Mouse (Mus musculus) 3T3-L1 (cell line): ENCODE results near the gene Adarb2.

Source experiments
- DNase-seq: peaks from one replicate; pipeline ENCODE4 v3.0.0-alpha.2; 2015; ENCODE audit warnings: low read depth, low spot score

Adarb2 gene

DNA sequence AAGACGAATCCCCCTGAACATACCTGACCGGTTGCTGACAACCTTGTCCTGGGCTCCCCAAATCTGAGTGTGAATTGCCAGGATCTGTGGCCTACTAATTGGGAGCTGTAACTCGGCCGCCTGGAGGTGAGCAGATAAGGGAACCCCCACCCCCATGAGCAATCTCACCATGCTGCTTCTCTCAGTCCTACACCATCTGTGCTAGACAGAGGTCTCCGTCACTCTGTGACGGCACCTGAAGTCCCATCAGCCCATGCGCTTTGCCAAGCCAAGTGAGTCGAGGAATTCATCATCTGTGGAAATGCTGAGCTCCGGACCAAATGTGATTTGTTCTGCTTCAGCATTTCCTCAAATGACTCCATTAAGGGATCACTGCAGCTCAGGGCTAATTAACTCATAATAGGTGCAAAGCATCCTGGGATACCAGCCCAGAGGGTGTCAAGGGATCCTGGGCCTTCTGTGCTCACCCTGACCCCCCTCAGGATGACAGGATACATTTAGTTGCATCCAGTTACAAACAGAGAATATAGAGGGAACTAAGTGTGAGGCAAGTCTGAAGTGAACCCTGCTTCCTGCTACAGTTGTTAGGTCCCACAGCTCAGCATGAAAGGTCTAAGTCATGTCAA, 462.1 kb downstream of the Adarb2 start:
- no peak for DNase-seq

DNA sequence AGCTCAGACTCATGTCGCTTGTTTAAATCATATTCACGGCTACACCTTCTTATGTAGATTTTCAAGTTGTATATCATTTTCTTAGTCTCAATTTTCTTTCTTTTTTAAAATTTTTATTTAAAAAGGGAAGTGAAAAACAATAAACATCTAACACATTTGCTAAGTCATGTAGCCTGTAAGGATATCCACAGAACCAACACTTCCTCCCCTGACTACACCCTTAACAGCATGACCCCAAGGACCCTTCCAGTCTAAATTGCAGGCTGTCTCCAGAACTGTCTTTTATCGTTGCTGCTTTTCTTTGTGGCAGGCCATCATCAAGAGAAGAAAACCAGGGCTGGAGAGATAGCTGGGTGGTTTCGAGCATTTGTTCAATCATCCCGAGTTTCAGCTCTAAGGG, 474.5 kb downstream of the Adarb2 start:
- no peak for DNase-seq

GRCm38 (mm10) chr13:8680470-8681129, 477.9 kb downstream of the Adarb2 start:
- no peak for DNase-seq

DNA sequence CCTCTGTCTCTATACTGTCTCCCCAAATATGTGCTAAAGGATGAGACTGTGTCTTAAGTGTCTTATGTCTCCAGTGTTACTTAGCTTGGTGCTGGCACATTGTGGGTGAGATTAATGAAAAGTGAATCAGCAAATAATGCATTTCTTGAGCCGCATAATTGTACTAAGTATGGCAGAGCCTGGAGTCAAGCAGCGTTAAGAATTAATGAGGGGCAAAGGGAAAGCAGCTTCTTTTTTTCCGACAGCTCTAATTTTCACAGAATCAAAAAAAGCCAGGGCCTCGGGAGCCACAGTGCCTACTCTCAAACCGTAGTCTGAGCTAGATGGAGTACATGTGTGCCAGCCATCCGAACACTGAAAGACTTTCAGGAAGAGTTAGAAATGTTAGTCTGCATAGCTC, 488.8 kb downstream of the Adarb2 start:
- DNase-seq = no peak

GRCm38 (mm10) chr13:8692787-8693186, 490.1 kb downstream of the Adarb2 start:
- DNase-seq = no peak

DNA sequence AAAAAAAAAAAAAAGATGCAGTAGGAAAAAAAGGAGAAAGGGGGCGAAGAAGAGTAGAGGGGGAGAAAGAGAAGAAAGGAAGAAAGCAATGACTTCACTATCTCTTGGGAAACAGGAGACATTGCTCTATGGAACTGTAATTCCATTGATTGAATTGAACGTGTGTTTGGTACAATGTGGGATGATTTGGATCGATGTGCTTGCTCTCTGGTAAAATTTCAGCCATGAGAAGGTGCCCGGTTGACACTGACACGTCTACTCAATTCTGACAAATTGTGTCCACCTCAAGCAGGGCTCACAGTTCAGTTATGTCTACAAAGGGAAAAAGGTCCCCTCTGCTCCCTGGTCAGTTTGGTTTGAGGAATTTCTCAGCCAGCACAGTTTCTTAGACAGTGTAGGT, 495.8 kb downstream of the Adarb2 start:
- DNase-seq = no peak

DNA sequence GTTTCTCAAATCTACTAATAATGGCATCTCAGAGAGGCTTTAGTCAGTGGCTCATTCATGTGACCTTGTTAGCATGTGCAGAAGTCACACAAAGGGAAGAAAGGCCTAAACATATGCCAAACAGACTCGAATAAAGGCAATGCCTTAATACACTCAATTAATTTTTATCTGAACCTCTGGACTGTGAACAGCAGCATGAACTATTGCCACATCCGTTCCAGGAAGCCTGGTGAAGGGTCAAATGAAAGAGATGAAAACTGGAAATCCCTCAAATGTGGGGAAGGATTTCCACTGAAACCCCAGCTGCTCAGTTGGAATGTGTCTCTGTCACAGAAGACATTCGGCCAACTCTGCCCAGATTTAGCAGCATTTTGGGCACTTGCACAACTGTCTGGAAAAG, 497.2 kb downstream of the Adarb2 start:
- DNase-seq = no peak

DNA sequence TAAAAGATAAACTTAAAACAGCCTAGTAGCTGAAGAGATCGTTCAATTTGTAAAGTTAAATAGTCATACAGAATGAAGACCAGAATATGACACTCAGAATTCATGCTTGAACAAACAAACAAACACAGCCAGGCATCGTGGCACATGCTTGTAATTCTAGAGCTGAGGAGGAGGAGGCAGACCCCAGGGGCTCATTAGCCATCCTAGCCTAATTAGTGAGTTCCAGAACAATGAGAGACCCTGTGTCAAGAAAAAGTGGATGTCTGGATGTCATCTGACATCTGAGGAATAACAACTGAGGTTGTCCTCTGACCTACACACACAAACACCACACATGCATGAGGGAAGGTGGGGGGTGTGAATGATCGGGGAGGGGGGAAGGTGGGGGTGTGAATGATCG, 498.3 kb downstream of the Adarb2 start:
- DNase-seq = no peak

GRCm38 (mm10) chr13:8705296-8705695, 502.6 kb downstream of the Adarb2 start:
- no peak for DNase-seq

DNA sequence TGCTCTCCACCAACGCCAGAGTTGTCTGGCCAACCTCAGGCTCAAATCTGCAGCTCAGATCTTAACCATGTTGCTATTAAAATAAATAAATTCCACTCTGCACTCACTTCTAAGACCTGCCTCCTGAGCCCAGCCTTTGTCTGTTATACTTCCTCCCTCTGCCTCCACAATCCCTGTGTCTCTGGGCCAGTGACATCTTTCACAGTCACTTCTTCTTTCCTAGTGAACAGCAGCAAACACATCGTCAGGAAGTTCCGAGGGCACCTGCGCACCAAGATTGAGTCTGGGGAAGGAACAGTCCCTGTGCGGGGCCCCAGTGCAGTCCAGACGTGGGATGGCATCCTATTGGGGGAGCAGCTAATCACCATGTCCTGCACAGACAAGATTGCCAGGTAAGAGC, 510.7 kb downstream of the Adarb2 start:
- DNase-seq = no peak

DNA sequence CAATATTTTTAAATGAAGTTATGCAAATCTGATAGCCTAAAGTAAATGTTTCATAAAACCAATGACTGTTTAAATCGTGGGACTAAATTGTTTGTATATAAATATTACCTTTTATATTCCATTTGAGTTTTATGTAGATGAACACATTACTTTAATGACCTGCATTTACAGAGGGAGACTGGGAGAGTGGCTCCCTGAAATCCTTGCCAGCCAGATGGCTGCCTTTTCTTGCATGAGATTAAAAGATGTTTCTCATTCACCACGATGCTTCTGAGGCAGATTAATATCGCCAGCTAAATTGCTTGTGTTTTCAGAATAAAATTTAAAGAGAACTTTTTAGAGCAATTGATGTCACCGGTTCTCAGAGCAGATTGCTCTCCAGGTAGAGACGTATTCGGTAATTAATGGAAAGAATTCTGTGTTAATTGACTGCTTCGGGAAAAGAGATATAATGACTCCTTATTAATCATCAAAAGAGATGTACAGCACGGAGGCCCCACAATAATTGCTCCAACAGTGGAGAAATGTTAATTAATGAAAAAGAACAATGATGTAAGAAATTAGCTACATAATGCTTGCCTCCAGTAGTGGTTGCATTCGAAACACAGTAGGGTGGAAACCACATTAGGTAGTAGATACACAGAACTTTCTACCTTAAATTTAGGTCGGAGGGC, 527.4 kb downstream of the Adarb2 start:
- DNase-seq = no peak

GRCm38 (mm10) chr13:8737139-8737865, 534.6 kb downstream of the Adarb2 start:
- DNase-seq = no peak

DNA sequence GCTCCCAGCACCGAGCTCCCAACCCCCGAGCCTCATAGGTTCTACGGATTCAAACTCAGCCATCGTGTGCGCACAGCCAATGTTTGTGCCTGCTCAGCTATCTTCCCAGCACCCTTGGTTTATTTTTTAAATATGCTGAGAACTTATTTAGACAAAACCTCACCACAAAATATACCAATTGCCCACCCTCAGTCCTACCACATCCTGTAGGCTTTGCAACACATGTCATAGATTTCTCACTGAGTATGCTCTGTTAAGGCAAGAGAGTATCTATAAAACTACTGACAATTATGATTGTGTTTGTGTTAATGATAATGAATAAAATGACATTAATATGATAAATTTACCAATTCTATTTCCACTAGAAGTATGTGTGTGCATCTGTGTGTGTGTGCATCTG, 540.1 kb downstream of the Adarb2 start:
- DNase-seq = no peak

DNA sequence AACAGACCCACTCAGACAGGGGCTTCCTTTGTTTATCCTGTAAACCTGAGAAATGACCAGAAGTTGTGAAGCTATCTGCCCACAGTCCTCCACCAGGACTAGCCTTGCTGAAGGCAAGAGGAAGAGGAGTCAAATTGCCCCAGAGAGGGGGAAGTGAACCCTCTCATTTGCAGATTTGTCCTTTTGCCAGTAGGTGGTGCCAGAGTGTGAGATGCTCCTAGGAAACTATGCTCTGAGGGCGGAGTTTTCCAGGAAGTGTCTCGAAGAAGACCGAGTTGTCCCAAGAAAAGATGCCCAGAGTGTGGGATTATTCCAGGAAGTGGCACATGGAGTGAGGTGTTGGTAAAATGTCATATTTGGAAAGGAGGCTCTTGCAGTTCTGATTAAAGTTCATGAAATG, 541.9 kb downstream of the Adarb2 start:
- DNase-seq = peak; percentile 46

- no peak for DNase-seq
Measured at GRCm38 (mm10) chr13:8745596-8745995, 542.9 kb downstream of the Adarb2 start.

- DNase-seq = no peak
Measured at GRCm38 (mm10) chr13:8749451-8749850, 546.8 kb downstream of the Adarb2 start.

DNA sequence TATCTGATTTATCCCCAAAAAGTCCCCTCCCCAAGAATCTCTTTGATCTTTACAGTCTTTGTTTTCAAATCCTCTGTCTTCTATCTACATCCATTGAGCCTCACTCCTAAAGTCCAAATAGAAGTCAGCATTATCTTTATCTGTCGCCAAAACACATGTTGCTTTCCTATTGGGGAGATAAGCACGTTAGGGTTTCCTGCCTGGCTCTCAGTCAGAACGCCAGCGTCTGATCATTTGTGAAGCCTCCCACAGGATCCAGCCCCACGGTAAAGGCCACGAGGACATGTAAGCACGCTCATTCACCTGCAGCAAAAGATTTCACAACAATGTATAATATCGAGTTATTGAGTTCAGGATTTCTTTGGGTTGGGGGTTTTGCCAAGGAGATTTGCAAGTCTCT, 558.3 kb downstream of the Adarb2 start:
- no peak for DNase-seq

DNA sequence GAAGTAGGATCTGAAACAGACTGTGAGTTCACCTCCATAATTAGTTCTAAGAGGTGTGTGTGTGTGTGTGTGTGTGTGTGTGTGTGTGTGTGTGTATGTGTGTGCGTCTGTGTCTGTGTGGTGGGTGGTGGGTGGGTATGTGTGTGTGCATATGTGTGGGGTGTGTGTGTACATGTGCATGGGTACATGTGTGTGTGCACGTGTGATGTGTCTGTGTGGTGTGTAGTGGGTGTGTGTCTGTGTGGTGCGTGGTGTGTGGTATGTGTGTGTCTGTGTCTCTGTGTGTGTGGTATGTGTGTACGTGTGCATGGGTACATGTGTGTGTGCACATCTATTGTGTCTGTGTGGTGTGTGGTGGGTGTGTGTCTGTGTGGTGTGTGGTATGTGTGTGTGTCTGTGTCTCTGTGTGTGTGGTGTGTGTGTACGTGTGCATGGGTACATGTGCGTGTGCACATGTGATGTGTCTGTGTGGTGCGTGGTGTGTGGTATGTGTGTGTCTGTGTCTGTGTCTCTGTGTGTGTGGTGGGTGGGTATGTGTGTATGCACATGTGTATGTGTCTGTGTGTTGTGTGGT, 567.1 kb downstream of the Adarb2 start:
- DNase-seq = no peak

DNA sequence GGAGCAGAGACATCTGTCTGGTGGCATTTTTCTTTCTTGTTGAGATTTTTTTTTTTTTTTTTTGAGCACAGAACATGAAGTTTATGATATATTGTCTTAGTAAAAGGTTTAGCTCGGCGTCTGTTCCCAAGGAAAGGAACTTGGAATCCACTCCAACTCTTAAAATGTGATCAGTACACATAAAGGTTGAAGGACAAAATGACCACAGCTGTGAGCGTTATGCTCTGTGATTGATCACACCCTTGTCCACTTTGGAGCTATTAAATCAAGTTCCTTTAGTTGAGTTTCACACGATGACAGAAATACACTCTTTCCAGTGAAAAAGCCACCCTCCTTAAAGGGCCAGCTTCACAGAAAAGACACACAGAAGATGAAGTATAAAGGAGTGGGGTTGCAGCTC, 568.0 kb downstream of the Adarb2 start:
- DNase-seq = no peak

DNA sequence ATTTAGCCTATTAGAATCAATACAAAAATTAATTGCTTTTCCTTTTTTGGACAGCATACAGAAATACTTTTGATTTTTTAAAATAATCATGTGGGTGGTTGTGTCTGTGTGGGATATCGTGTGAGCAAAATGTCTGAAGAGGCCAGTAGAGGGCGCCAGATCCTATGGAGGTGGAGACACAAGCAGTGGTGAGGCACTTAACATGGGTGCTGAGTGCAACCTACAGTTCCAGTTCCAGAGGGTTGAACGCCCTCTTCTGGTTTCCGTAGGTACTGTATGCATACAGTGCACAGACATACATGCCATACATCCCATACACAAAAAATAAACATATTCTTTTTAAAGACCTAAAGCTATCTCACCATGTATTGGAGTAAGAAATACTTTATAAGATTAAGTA, 577.8 kb downstream of the Adarb2 start:
- DNase-seq = peak; percentile 76

GRCm38 (mm10) chr13:8782636-8783035, 580.0 kb downstream of the Adarb2 start:
- peak; percentile 16 for DNase-seq

DNA sequence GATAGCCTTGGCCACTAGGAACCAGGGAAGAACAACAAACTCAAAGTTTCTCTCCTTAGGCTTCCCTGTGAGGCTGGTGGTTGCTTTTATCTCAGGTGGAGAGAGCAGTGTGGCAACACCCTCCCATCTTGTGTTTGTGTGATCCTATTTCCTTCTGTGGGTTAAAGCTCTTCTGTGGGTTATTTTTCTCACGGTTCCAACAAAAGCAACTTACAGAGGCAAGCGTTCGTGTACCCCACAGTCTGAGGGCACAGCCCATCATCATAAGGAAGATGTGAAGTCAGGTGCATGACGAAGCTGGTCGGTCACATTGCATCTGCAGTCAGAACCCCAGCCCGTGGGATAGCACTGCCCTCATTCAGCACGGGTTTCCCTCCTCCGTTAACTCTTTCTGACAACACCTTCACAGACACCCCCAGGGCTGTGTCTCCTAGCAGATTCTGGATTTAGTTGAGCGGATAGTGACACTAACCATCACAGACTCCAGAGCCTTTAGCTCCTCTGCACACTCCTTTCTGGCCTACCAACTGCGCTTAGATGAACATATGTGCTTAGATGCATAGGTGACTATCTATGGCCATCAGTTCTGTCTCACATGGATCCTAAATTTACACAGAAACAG, 581.1 kb downstream of the Adarb2 start:
- no peak for DNase-seq
